Mouse (Mus musculus): ENCODE results near the gene Tmem59l.

DNA sequence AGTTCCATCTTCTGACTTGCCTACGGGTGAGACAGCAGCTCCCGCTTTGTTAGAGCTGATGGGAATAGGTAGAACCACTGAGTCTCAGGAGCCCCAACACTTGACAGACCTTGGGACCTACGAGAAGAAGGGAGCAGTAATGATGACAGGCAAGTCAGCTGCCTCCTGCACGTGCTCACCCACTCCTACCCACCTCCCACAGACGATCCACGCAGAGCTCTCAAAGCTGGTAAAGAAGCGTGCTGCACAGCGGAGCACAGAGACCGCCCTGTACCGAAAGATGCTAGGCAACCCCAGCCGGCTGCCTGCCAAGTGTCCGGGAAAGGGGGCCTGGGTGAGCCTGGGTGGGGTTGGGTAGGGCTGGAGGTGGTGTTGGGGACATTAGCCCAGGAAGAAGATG, 47.1 kb upstream of the Tmem59l start:
- TF ChIP-seq CTCF (IDR thresholded peaks at IDR 0.05; ENCODE audit: borderline replicate concordance, extremely low read depth, insufficient read depth, insufficient read length) (no peak), POLR2A (IDR thresholded peaks at IDR 0.05; ENCODE audit: borderline replicate concordance, extremely low read depth, insufficient read depth, insufficient read length, poor library complexity, severe bottlenecking) (no peak)
